Mouse (Mus musculus) yolk sac, embryonic 10.5 days (tissue): Measurements from ENCODE around the gene Pik3cd.
A peak's percentile ranks its signal among the peaks of the same experiment; 100 is the strongest.
"Not testable (repeated sequence)": the region's sequence is repeated elsewhere in the genome, so short reads cannot be mapped to it uniquely, and the experiment has no call there.

ENCODE experiments used
- DNase-seq: peaks from one replicate; pipeline ENCODE4 v3.0.0-alpha.2; 2017; ENCODE audit warnings: low spot score

Gene Pik3cd

DNA sequence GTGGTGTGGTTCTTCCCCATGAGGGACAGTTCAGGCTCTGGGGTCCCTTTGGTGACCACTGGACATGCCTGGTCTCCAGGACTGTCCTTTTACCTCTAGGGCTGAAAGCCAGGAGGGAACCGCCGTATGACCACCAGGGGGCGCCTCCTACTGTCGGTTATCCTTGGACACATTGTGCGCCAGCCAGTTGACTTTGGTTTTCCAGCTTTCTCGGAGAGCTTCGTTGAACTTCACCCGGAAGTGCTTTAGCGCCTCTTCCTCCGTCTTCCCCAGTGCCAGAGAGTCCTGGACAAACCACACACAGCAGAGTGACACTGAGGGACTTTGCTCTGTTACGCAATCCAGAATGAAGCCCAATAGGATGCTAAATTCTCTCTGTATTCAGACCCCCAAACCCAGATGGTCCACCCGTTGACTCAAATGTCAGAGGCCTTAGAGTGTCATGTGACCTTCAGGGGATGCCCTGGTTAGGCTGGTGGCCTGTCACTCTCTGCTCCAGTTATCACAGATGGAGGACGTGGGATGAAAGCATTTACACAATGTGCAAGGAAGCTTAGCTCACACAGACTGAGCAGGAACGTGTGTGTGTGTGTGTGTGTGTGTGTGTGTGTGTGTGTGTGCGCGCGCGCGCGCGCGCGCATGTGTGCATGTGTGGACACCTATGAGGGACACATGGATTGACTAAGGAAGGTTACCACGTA, 51.7 kb downstream of the Pik3cd start:
- DNase-seq: peak; percentile 68

DNA sequence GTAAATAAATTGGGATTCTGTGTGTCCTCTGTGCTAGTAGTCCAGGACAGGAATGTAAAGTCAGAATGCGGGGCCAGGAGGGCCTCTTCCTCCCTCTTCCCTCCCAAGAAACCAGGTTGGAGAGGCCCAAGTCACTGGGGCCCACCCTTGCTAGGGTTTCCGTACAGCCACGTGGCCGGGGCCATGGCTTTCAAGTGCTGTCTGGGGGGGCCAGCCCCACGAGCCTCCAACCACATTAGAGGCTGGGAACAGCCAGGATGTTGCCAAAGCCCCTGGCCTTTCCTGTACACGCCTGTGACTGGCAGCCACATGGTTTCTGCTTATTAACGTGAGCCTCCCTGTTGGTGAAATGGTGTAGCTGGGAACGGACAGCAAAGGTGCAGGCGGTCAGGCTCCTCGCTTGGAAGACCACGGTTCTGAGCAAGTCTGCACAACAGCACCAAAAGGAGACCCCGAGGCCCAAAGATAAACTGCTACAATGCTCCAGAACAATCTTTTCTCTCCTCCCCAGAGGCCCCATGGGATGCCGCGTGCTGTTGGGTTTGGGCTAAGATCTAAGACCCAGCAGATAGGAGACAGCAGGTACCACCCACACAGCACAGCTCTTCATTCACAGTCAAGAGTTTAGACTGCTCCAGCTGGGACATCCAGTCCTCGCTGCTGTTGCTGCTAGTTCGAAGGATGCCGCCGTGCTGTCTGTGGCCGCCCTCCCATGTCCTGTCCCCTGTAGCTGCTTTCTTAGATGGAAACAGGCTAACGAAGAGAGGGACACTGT, 54.2 kb downstream of the Pik3cd start:
- no peak for DNase-seq

DNA sequence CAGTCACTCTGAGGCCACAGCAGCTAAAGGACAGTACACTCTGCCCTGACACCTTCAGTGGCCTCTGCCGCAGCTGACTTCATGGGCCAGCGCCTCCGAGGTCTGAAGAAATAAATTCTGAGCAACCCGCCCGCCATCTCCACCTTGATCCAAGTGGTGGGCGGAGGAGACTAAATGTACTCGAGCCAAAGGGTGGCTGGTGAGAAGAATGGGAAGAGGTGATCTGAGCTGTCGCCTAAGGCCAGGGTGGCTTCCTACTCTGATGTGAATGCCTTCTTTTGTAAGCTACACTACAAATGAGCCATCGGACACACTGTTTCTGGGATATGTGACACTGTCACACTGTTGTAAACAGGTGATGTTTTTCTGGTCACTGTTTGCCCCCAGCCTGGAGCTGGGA, 56.6 kb downstream of the Pik3cd start:
- DNase-seq: no peak

- no peak for DNase-seq
Observed at GRCm38 (mm10) chr4:149641956-149642355, 60.4 kb downstream of the Pik3cd start.

- DNase-seq: peak; percentile 53
Observed at GRCm38 (mm10) chr4:149641400-149641799, 61.0 kb downstream of the Pik3cd start.

GRCm38 (mm10) chr4:149640831-149641230, 61.5 kb downstream of the Pik3cd start:
- no peak for DNase-seq

GRCm38 (mm10) chr4:149637942-149638341, 64.4 kb downstream of the Pik3cd start:
- no peak for DNase-seq

DNA sequence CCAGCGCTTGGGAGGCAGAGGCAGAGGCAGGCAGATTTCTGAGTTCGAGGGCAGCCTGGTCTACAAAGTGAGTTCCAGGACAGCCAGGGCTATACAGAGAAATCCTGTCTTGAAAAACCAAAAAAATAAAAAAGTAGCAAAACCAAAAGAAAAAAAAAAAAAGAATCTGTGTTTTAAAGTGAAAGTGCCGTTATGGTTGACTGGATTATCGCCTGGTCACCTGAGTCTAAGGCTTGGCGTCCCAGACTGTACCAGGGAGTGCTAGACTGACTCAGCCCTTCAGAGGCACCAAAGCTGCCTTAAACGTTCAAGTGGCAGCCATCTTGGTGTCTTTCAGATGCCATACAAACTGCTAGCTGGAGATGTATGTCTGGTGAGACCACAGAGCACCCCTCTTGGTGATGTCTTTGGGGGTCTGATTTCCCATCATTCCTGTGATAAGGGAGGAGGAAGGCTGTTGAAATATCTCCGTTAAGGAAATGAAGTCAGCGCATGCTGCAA, 66.4 kb downstream of the Pik3cd start:
- DNase-seq: no peak

DNA sequence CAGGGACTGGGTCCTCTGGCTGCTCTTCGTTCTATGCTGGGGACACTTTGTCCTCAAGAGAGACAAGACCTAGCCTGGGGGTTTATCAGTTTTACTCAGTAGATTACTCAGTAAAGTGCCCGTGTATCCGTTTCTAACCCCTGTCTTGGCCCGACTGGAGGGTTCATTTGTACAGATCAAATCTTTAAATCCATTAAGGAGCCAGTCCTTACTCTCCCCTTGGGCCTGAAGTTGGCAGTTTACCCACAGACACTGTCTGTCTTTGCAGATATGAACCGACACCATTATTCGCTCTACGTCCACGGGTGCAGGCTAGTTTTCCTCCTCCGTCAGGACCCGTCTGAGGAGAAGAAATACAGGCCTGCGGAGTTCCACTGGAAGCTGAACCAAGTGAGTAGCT, 67.4 kb downstream of the Pik3cd start:
- DNase-seq: no peak

GRCm38 (mm10) chr4:149634157-149634556, 68.2 kb downstream of the Pik3cd start:
- DNase-seq: no peak

GRCm38 (mm10) chr4:149632670-149633307, 69.6 kb downstream of the Pik3cd start:
- DNase-seq: no peak

GRCm38 (mm10) chr4:149628810-149629209, 73.6 kb downstream of the Pik3cd start:
- no peak for DNase-seq

DNA sequence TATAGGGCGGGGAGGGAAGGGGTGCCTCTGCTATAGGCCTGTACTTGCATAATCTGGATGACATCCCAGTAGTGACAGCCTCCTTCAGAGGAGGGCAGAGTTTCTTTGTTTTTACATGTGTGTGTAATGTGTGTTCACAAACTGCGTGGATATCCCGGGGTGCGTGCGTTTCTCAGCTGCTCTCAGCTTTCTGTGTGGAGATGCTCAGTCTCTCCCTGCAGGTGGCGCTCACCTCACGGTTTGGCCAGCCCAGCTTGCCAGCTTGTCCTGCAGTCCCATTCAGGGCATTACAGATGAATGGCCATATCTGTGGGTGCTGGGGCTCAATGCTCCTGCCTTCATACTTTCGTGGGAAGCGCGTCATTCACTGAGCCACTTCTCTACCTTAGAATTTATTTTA, 74.0 kb downstream of the Pik3cd start:
- DNase-seq: no peak

- DNase-seq: no peak
Observed at GRCm38 (mm10) chr4:149626809-149627208, 75.6 kb downstream of the Pik3cd start.

DNA sequence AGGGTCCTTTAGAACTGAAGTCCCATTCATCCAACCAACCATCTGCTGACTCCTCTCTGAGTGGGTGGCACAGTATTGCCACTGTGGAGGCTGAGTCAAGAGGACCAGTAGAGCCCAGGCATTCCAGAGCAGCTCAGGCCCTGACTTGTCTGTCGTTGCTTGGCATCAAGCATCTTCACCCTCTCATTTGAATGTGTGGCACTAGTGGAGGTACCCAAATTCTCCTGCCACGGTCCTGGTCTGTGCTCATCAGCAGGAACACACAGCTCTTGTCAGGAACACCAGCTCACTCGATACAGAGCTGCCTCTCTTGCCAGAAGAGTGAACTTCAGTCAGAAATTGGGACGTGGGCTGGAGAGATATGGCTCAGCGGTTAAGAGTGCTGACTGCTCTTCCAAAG, 78.7 kb downstream of the Pik3cd start:
- no peak for DNase-seq

GRCm38 (mm10) chr4:149621286-149621685, 81.1 kb downstream of the Pik3cd start:
- DNase-seq: no peak

DNA sequence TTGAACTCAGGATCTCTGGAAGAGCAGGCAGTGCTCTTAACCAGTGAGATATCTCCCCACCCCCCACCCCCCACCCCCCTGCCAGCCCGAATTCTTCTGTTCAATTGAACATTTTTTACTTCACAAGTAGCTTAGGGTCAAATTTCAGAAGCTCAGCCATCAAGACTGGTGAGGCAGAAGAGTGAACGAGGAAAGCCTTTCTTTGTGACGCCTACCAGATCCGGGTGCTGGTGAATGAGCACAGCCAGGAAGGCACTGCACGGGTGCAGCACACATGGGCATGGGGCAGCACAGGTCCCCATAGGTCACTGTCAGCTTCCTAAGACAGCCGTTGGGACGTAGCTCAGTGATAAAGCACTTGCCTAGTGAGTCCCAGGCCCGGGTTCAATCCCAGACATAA, 82.4 kb downstream of the Pik3cd start:
- DNase-seq: no peak

DNA sequence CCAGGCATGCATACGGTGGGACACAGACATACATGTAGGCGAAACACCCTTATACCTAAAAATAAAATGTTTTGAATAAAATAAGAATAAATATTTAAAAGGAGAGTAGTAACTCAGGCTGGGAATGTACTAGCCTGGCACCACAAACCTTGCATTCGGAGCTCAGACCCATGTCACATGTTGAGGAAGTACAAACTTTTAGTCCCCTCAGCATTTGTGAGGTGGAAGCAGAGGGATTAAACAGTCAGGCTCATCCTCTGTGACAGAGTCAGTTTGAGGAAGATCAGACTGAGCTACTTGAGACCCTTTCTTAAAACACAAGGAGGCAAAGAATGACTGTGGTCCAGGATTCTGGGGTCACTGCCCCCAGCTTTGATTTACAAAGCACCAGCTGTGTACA, 85.4 kb downstream of the Pik3cd start:
- not testable (repeated sequence) for DNase-seq

DNA sequence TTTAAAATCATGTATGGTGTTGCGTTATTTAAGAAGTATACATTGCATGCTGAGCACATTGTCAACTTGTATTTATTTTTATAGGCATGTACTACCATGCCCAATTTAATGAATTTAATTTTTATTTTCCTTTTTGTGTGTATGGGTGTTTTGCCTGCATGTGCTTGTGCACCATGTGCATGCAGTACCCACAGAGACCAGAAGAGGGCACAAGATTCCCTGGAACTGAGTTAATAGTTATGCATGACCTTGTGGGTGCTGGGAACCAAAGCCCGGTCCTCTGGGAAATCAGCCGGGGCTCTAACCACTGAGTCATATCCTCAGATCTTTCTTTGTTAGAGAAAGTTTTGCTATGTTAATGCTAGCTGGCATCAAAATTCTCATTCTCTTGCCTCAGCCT, 87.5 kb downstream of the Pik3cd start:
- no peak for DNase-seq

- not testable (repeated sequence) for DNase-seq
Observed at GRCm38 (mm10) chr4:149613497-149613896, 88.9 kb downstream of the Pik3cd start.

DNA sequence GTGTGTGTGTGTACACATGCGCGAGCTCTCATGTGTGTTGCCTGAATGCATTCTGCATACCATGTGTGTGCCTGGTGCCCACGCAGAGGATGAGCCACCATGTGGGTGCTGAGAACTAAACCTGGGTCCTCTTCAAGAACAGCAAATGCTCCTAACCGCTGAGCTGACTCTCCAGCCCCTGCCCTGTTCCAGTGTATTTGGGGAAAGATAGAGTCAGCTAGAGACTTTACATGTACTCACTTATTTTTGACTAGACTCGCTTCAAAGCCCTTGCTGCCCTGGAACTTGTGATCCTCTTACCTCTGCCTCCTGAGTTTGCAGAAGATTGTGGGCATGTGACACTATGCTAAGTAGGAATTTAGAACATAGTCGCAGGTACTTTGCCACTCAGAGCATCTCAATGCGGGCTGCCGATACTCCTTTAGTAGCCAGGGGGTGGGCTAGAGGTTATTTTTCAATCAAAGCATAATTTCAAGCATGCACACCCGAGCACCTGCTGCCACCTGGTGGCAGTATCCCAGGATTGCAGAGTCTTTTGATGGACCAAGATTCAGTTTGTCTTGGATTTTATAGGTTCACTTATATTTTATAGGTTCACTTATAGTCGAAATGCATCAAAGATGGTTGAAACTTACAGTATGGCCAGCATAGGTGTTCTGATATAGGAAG, 90.9 kb downstream of the Pik3cd start:
- DNase-seq: no peak

- no peak for DNase-seq
Observed at GRCm38 (mm10) chr4:149609256-149610025, 92.9 kb downstream of the Pik3cd start.
